Mouse (Mus musculus) cerebellum, adult 8-10 months (tissue): ENCODE results near the gene Gcfc2.

Experiments used
- DNase-seq: peaks from one replicate; pipeline ENCODE4 v3.0.0; 2022

Gcfc2 gene

GRCm38 (mm10) chr6:81986171-81986570 is 62.7 kb downstream of the Gcfc2 start:
- no peak for DNase-seq

- no peak for DNase-seq
These were observed 63.1 kb downstream of the Gcfc2 start for GRCm38 (mm10) chr6:81986599-81986998.

GRCm38 (mm10) chr6:81987010-81987409 is 63.5 kb downstream of the Gcfc2 start:
- peak; percentile 52 for DNase-seq

GRCm38 (mm10) chr6:81987580-81987979 is 64.1 kb downstream of the Gcfc2 start:
- DNase-seq = no peak

GRCm38 (mm10) chr6:81988341-81988740 is 64.9 kb downstream of the Gcfc2 start:
- DNase-seq = no peak

- DNase-seq = no peak
These were observed 66.8 kb downstream of the Gcfc2 start for GRCm38 (mm10) chr6:81990049-81990810.
